Mouse (Mus musculus) limb, embryonic 10.5 days (tissue): ENCODE data around the gene Ctsq. TPM values are rescaled to one million over a fixed set of nuclear protein-coding genes. Genes with fewer than 3 reads are reported as not detected.
"Not testable (repeated sequence)": the region's sequence is repeated elsewhere in the genome, so short reads cannot be mapped to it uniquely, and the experiment has no call there.

ENCODE experiments used
- DNase-seq: peaks from one replicate; pipeline ENCODE4 v3.0.0-alpha.2; 2017; ENCODE audit warnings: low spot score
- H3K27ac ChIP-seq: fragments of 300-500 bp; sonication (generic); 2 replicates; pipeline ENCODE4 v1.5.1; 2016; ENCODE audit warnings: mild to moderate bottlenecking
- H3K27me3 ChIP-seq: fragments of 300-500 bp; sonication (generic); 2 replicates; pipeline ENCODE4 v1.6.1; 2016; ENCODE audit warnings: low read depth, mild to moderate bottlenecking; ENCODE audit not compliant: poor library complexity, severe bottlenecking
- H3K36me3 ChIP-seq: fragments of 300-500 bp; sonication (generic); 2 replicates; pipeline ENCODE4 v1.6.1; 2016; ENCODE audit warnings: mild to moderate bottlenecking, moderate library complexity
- H3K4me1 ChIP-seq: fragments of 300-500 bp; sonication (generic); 2 replicates; pipeline ENCODE4 v1.6.1; 2016
- H3K4me3 ChIP-seq: fragments of 300-500 bp; sonication (generic); 2 replicates; pipeline ENCODE4 v1.5.1; 2016; ENCODE audit warnings: mild to moderate bottlenecking, moderate library complexity
- H3K9me3 ChIP-seq: fragments of 300-500 bp; sonication (generic); replicated peaks from 2 replicates; pipeline ENCODE4 v1.6.1; 2016; ENCODE audit warnings: mild to moderate bottlenecking
- WGBS: fragments of 180-500 bp; shearing (Covaris S2); methylation state at CpG from one replicate; pipeline ENCODE4 v1.1.7; 2016; 5-methylcytosine and 5-hydroxymethylcytosine counted together
- polyA plus RNA-seq: library from polyadenylated mRNA; unstranded; fragments of >200 nt; fragmentation: Nextera tagmentation; extraction: Ambion mirVana; gene quantifications from 2 replicates; pipeline ENCODE4 v1.2.1, GENCODE M21; 2016

The Ctsq gene
- polyA plus RNA-seq, result not detected in 2 replicates

DNA sequence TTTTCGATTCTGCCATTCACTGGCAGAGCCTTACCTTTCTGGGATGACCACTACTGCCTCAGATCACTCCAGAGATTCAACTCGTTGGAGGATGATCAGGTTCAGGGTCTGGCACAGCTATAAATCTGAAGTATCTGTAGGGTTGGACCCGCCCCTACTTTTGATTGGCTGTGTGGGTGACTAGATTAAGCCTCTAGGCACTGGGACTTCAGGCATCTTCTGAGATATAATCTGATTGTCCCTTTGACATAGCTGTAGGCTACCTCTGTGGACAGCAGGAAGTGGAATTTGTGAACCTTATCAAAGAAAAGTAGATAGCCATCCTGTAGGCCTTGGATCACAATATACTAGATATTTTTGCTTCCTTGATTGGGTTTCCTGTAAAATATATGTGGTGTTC, at the start of gene Ctsq:
Gene Ctsq, minus strand, starts transcription at position 101 of the 400 bp plus-strand sequence.
- H3K9me3 ChIP-seq, result no peaks in the 10 kb centered on the region
- H3K27me3 ChIP-seq, result no peaks in the 10 kb centered on the region
- H3K36me3 ChIP-seq, result no peaks in the 10 kb centered on the region
- DNase-seq, result no peak
- H3K27ac ChIP-seq, result no peak within 1 kb of the TSS
- no peaks in the 10 kb centered on the region for H3K4me1 ChIP-seq
- H3K4me3 ChIP-seq, result no peak within 1 kb of the TSS
- 59% methylated on average over 3 of the region's 3 CpGs for WGBS

GRCm38 (mm10) chr13:61022785-61023184, 17.6 kb downstream of the Ctsq start:
- Histone ChIP-seq H3K9me3 (no peaks in the 10 kb centered on the region; the same call in 1 of the 2 replicates), H3K36me3 (no peaks in the 10 kb centered on the region), H3K4me1 (no peaks in the 10 kb centered on the region), H3K4me3 (no peak overlapping the region), H3K27me3 (no peaks in the 10 kb centered on the region), H3K27ac (no peak overlapping the region)
- DNase-seq, result no peak
- 91% methylated on average over 3 of the region's 3 CpGs for WGBS

DNA sequence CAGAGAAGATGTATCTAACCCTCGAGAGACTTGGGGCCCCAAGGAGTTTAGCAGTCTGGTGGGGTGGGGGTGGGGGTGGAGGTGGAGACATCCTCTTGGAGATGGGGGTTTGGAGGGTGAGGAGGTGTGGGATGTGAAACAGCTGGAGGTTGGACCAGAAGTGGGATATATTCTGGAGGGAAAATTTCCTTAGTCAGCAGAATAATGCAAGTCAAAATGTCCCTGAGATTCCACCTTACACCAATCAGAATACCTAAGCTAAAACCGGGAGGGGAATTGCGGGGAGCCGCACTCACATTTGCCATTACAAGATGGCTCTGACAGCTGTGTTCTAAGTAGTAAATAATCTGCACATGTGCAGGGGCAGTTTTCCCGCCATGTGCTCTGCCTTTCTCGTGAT, 18.6 kb downstream of the Ctsq start:
- WGBS, result 90% methylated on average over 6 of the region's 6 CpGs

DNA sequence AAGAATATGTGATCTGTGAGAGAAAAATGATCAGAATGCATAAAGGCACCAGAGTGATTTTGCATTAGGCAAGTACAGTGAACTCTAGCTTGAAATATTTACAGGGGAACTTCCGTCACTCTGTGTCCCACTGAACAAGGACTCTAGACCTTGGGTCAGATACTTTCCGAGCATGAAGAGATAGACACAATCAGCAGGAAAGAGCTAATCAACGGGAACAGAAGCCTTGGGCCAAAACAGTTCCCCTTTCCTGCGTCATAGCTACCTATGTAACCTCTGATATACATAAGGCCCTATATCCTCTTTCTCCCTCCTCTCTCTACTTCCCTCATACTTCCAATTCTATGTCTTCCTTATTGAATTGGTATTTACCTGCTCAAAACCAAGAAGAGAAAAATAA, 30.3 kb downstream of the Ctsq start:
- Histone ChIP-seq H3K36me3 (no peaks in the 10 kb centered on the region), H3K9me3 (no peaks in the 10 kb centered on the region), H3K27me3 (no peaks in the 10 kb centered on the region), H3K4me1 (no peaks in the 10 kb centered on the region), H3K4me3 (no peak overlapping the region), H3K27ac (no peak overlapping the region)
- WGBS, result 86% methylated on average over 4 of the region's 4 CpGs
- no peak for DNase-seq

More for the DNA sequence above, 18.6 kb downstream of the Ctsq start:
- Histone ChIP-seq H3K27ac (no peak overlapping the region), H3K27me3 (no peaks in the 10 kb centered on the region), H3K4me3 (no peak overlapping the region), H3K4me1 (no peaks in the 10 kb centered on the region), H3K9me3 (no peaks in the 10 kb centered on the region; the same call in 1 of the 2 replicates), H3K36me3 (no peaks in the 10 kb centered on the region)
- no peak for DNase-seq

DNA sequence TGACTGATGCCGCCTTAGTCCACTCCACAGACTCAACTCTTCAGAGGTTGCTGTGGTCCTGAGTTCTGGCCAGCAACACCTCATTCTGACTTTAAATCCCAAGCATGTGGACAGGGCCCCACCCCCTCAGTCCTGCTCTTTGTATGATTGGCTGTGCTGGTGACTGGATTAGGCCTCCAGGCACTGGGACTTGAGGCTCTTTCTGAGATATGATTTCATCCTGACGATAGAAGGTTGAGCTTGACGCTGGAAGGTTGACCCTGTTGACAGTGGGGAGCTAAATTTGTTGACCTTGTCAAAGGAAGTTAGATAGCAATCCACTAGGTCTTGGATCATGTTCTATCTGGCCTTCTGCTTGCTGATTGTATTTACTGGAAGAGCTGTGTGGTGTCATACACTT, 34.6 kb downstream of the Ctsq start, which contains the start of gene Ctsj:
Gene Ctsj, minus strand, starts transcription at position 101 of the 400 bp plus-strand sequence.
- no peak within 1 kb of the TSS for H3K27ac ChIP-seq
- no peak within 1 kb of the TSS for H3K4me3 ChIP-seq
- no peaks in the 10 kb centered on the region for H3K36me3 ChIP-seq
- no peaks in the 10 kb centered on the region for H3K9me3 ChIP-seq
- no peak for DNase-seq
- no peaks in the 10 kb centered on the region for H3K4me1 ChIP-seq
- WGBS, result 76% methylated on average over 3 of the region's 3 CpGs
- H3K27me3 ChIP-seq, result no peaks in the 10 kb centered on the region

DNA sequence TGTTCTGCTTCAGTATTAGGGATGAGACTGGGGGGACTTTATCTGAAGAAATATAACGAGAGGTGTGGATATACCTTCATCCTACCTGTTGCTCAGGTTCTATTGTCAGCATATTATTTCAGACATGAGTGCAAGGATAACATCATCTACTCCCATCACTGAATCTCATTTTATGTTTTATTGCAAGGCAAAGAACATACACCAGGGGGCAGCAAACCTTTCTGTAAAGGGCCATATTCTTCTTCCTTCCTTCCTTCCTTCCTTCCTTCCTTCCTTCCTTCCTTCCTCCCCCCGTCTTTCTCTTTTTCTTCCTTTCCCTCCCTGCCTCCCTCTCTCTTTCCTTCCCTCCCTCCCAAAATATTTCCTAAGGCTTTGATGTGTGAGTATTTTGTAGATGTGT, 42.8 kb downstream of the Ctsq start:
- H3K27me3 ChIP-seq, result no peaks in the 10 kb centered on the region
- no peaks in the 10 kb centered on the region; the same call in 1 of the 2 replicates for H3K9me3 ChIP-seq
- WGBS, result 62% methylated on average over 2 of the region's 2 CpGs
- H3K36me3 ChIP-seq, result no peaks in the 10 kb centered on the region
- DNase-seq, result no peak
- H3K4me1 ChIP-seq, result no peaks in the 10 kb centered on the region
- H3K4me3 ChIP-seq, result no peak overlapping the region
- H3K27ac ChIP-seq, result no peak overlapping the region

DNA sequence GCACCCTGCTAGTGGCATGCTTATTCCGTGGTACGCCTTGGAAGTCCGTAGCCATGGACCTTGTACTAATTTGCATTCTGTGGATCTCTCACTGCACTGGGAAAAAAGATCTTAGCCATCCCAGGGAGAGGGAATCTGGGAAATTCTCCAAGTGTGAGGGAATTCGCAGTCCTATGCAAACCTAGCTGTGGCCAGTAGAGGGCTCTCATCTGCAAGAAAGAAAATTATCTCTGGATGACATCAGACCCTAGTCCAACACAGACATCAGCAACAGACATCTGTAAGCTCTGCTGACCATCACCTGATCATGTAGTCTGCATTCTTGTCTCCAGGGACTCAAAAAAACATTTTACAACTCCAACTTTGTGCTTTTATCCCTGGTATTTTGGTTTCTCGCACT, 53.5 kb downstream of the Ctsq start:
- not testable (repeated sequence) for H3K27me3 ChIP-seq, H3K27ac ChIP-seq, DNase-seq, H3K36me3 ChIP-seq, H3K9me3 ChIP-seq, H3K4me1 ChIP-seq, H3K4me3 ChIP-seq
- WGBS, result 75% methylated on average over 5 of the region's 5 CpGs

Other genes starting within 250 kb of the Ctsq start
- gene Ctsll3, start 237.8 kb downstream of the Ctsq start, polyA plus RNA-seq, result not detected in 2 replicates
- not detected in 2 replicates for gene 4930486L24Rik, start 176.2 kb downstream of the Ctsq start, polyA plus RNA-seq
- gene Gm49392, start 143.7 kb downstream of the Ctsq start, polyA plus RNA-seq, result 0.21 and 0.25 TPM in 2 replicates
- gene Ctla2b, start 143.2 kb downstream of the Ctsq start, polyA plus RNA-seq, result 1.3 and 1.7 TPM in 2 replicates
- gene Tpbpb, start 135.8 kb downstream of the Ctsq start, polyA plus RNA-seq, result not detected in 2 replicates
- not detected in 2 replicates for gene Gm49393, start 105.0 kb downstream of the Ctsq start, polyA plus RNA-seq
- 0.96 and 1.2 TPM in 2 replicates for gene Gm49391, start 104.1 kb downstream of the Ctsq start, polyA plus RNA-seq
- gene Ctla2a, start 104.0 kb downstream of the Ctsq start, polyA plus RNA-seq, result 9.6 and 11.3 TPM in 2 replicates
- gene Tpbpa, start 98.6 kb downstream of the Ctsq start, polyA plus RNA-seq, result not detected in 2 replicates
- gene Ctsj, start 34.7 kb downstream of the Ctsq start, polyA plus RNA-seq, result not detected in 2 replicates
- gene Ctsr, start 123.6 kb upstream of the Ctsq start, polyA plus RNA-seq, result not detected in 2 replicates
- not detected in 2 replicates for gene Cts6, start 162.8 kb upstream of the Ctsq start, polyA plus RNA-seq
- gene Cts8, start 214.7 kb upstream of the Ctsq start, polyA plus RNA-seq, result not detected in 2 replicates
- not detected in 2 replicates for gene Gm49398, start 248.2 kb upstream of the Ctsq start, polyA plus RNA-seq